Mouse (Mus musculus) large intestine, adult 2 months (tissue): ENCODE measurements around the gene Sdsl. TPM values are rescaled to one million over a fixed set of nuclear protein-coding genes. Genes with fewer than 3 reads are reported as not detected.

Source experiments
- DNase-seq: peaks from one replicate; pipeline ENCODE4 v3.0.0-alpha.2; 2012; ENCODE audit warnings: low read depth, low spot score
- WGBS: fragments of 180-500 bp; shearing (Covaris S2); methylation state at CpG from one replicate; pipeline ENCODE4 v1.1.7; 2018; 5-methylcytosine and 5-hydroxymethylcytosine counted together
- polyA plus RNA-seq: library from polyadenylated mRNA; depleted of rRNA; stranded (reverse); fragments of >200 nt; gene quantifications from 2 replicates; pipeline ENCODE4 v1.2.3, GENCODE M21; 2012

Gene Sdsl
- polyA plus RNA-seq, 1 experiment, result 23.2 TPM

- DNase-seq, result no peak
- WGBS, result 2% methylated on average over 9 of the region's 9 CpGs
Observed at GRCm38 (mm10) chr5:120432486-120433015, 40.1 kb downstream of the Sdsl start.

DNA sequence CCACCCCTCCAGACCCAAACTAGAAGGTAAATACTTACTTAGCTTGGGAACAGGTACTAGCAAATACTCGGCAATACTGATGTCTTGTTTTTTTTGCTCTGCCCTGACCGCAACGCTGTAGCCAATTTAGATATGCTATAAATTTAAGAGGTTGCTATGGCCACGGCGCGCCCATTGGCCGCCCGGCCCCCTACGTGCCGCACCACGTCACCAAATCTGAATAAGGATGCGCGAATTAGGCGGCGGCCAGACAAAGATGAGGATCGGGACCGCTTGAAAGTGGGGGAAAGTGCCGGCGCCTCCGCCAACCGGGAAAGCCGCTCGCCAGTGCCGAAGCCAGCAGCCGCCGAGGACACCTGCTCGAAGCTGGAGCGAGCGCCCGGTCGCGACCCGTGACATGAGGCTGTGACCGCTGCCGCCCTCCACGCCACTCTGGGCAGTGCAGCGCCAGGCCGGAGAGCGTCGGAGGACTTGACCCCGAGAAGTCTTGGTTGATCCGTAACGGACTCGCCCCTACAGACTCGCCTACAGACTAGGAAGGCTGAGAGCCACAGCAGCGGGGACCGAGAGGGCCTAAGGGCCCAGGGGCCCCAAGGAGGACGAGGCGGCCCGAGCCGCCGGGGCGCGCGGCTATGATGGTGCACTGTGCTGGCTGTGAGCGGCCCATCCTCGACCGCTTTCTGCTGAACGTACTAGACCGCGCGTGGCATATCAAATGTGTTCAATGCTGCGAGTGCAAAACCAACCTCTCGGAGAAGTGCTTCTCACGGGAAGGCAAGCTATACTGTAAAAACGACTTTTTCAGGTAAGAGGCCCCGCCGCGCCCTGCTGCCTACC is 40.7 kb downstream of the Sdsl start, which contains the start of gene Lhx5:
Gene Lhx5 (plus strand): TSS at position 51 of the 837 bp plus-strand sequence.
- no peak for DNase-seq
- WGBS, result 2% methylated on average over 69 of the region's 69 CpGs

- DNase-seq, result no peak
- 2% methylated on average over 30 of the region's 30 CpGs for WGBS
Observed at GRCm38 (mm10) chr5:120431001-120431583, 41.5 kb downstream of the Sdsl start.

DNA sequence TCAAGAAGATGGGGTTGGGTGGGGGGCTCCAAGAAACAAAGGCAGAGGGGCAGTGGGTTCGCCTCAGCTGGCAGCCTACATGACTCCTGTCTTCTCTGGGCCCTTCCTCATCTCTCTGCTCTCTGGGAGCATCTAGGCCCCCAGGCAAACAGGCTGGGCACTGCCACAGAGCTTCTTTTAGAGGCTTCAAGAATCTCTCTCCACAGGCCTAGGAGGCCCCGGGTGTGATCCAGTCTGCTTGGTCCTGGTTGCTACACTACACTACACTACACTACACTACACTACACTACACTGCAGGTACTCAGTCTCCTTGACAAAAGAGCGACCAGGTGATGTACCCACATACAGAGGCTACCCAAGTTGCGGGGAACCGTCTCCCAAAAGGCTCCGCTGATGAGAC is 42.9 kb downstream of the Sdsl start:
- WGBS, result under 1% methylated on average over 6 of the region's 6 CpGs
- DNase-seq, result no peak

- 4% methylated on average over 6 of the region's 6 CpGs for WGBS
Observed at GRCm38 (mm10) chr5:120428990-120429389, 43.6 kb downstream of the Sdsl start.

GRCm38 (mm10) chr5:120428189-120428838 is 44.3 kb downstream of the Sdsl start:
- DNase-seq, result no peak
- WGBS, result 2% methylated on average over 21 of the region's 21 CpGs

More at GRCm38 (mm10) chr5:120428990-120429389, 43.6 kb downstream of the Sdsl start:
- no peak for DNase-seq

- WGBS, result 1% methylated on average over 33 of the region's 33 CpGs
- no peak for DNase-seq
Observed at GRCm38 (mm10) chr5:120427451-120427938, 45.1 kb downstream of the Sdsl start.

- WGBS, result 2% methylated on average over 10 of the region's 10 CpGs
- no peak for DNase-seq
Observed at GRCm38 (mm10) chr5:120426572-120426971, 46.0 kb downstream of the Sdsl start.

- no peak for DNase-seq
- under 1% methylated on average over 17 of the region's 20 CpGs for WGBS
Observed at GRCm38 (mm10) chr5:120425711-120426110, 46.9 kb downstream of the Sdsl start.

DNA sequence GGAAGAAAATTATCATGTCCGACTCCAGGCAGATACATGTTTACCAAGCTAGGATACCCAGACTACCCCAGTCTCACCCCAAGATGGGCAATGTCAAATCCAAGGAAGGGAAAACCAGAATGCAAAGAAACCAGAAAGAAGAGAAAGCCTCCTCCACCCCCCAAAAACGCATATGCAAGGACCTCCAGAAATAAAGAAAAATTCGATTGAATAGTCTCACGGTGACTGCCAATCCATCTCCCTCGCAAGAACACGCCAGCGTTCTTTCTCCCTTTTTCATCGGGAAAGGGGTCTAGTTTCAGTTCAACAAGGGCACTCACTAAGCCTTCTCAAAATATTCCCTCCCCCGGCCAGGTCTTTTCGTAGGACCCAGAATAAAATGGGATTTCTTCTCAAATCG is 48.0 kb downstream of the Sdsl start:
- DNase-seq, result no peak
- WGBS, result 4% methylated on average over 11 of the region's 11 CpGs

- peak; percentile 11 for DNase-seq
- WGBS, result 2% methylated on average over 19 of the region's 19 CpGs
Observed at GRCm38 (mm10) chr5:120424039-120424438, 48.6 kb downstream of the Sdsl start.

- no peak for DNase-seq
- WGBS, result 79% methylated on average over 8 of the region's 8 CpGs
Observed at GRCm38 (mm10) chr5:120420106-120420505, 52.5 kb downstream of the Sdsl start.

GRCm38 (mm10) chr5:120413436-120413835 is 59.2 kb downstream of the Sdsl start:
- 75% methylated on average over 6 of the region's 6 CpGs for WGBS

DNA sequence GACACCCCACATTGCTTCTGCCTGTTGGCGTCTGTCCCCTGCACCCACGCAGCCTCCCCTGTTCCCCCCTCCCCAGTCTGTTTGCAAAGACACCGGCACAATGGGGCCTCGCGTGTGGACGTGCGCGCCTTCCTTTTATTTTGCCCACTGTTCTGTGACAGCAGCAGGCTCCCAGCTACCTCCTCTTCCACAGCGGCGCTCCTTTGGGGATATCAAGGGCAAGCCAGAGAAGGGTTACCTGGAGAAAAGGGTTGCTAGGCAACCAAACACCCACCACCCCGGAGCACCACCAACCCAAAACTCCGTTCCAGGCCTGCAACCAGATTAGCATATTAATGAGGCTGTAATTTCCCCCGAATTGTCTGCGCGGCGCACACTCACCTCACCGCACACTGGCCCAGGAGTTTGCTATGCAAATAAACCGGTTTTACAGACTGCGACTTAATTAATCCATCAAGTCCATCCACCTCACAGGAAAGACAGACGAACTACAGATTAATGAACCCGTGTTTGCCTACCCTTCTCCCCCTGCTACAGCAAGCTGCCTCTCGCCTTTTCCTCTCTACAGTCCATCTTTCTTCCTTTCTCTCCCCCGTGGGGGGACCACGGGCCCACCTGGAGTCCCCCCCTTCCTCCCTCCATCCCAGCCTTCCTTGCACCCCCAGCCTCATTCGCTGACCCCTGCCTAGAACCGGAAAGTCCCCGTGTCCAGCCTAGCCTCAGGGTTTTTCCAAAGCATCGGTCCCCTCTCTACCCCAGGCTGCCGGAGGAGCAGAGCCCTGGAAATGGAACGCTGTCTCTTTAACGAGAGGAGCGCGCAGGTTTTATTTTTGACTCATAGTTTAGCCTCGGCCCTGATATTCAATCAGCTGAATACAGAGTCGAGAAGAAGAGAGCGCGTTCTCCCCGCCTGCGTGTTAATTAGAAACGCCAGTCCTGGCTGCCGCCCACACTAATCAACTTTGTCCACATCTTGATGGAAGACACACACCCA is 62.9 kb downstream of the Sdsl start:
- DNase-seq, result no peak
- 4% methylated on average over 41 of the region's 41 CpGs for WGBS

More at GRCm38 (mm10) chr5:120413436-120413835, 59.2 kb downstream of the Sdsl start:
- no peak for DNase-seq

DNA sequence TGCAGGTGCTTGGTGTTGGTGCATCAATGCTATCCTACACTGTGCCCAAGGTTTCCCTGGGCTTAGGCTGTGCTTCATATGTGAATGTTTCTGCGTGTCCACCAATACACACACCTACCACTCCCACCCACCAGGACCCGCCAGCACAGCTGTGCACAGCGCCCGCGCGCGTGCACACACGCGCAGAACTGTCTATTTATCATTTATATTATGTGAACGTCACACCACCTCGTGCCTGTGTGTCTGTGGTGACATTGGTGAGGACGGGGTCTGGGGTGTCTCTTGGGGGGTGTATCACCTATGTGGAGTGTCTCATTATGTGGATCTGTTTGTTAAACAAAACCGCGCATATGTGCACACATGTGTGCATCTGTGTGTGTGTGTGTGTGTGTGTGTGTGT is 63.7 kb downstream of the Sdsl start:
- DNase-seq, result no peak
- 68% methylated on average over 14 of the region's 14 CpGs for WGBS
